Mouse (Mus musculus) erythroblast, embryonic 14.5 days (primary cell): ENCODE data around the gene Pparg.

Source experiments
- GATA1 ChIP-seq: IDR thresholded peaks from 2 replicates; pipeline ENCODE4 v1.6.1; 2012; ENCODE audit warnings: low read length, inconsistent platforms, mixed read lengths
- TAL1 ChIP-seq: IDR thresholded peaks from 3 replicates; pipeline ENCODE4 v1.6.1; 2012; ENCODE audit warnings: low read length, inconsistent platforms, mixed read lengths

DNA sequence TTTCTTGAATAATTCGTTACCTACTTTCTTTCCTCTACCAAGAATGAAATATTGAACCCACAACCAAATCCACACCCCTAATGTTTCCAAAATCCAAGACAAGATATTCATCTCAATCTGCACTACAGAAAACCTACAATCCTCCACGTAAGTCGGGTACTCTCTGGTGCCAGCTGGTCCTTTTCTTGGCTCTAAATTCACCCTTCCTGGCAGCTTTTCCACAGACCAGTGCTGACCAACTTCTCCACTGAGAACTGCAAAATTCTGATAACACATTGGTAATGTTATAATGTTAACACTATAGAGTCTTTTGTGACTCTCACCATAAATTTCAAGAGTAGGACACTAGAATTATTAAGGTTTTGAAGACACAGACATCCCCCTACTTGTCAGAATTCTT lies 57.4 kb downstream of the Pparg start:
- TF ChIP-seq GATA1 = no peak
- TF ChIP-seq TAL1 = no peak
